Mouse (Mus musculus) CH12.LX (cell line): ENCODE results near the gene Zfp358. TPM values are rescaled to one million over a fixed set of nuclear protein-coding genes. Genes with fewer than 3 reads are reported as not detected.

ENCODE experiments used
- DNase-seq: peaks from one replicate; pipeline ENCODE4 v3.0.0-alpha.2; 2013; ENCODE audit errors: extremely low read depth
- H3K27ac ChIP-seq: 2 replicates; pipeline ENCODE4 v1.5.1; 2012; ENCODE audit warnings: low read depth, mild to moderate bottlenecking, control low read depth, moderate library complexity; ENCODE audit not compliant: insufficient read depth
- H3K27me3 ChIP-seq: replicated peaks from 2 replicates; pipeline ENCODE3; 2012; ENCODE audit warnings: inconsistent platforms
- H3K36me3 ChIP-seq, 2 experiments: replicated peaks in 1 of 2; 2 replicates each; pipeline versions ENCODE3 to v1.6.1; 2012; ENCODE audit warnings: inconsistent platforms in 1 of 2, low read length in 1 of 2, mild to moderate bottlenecking in 1 of 2, mixed read lengths in 1 of 2, moderate library complexity in 1 of 2; ENCODE audit not compliant: control insufficient read depth in 1 of 2, insufficient read depth in 1 of 2
- H3K4me1 ChIP-seq, 2 experiments: 2 replicates each; pipeline ENCODE4 v1.6.1; 2012; ENCODE audit warnings: inconsistent platforms in 1 of 2, moderate library complexity in 1 of 2; ENCODE audit not compliant: insufficient read depth in 2 of 2, control insufficient read depth in 1 of 2
- H3K4me2 ChIP-seq: 2 replicates; pipeline ENCODE4 v1.6.1; 2012; ENCODE audit warnings: low read depth, mild to moderate bottlenecking, control low read depth; ENCODE audit not compliant: poor library complexity, insufficient read depth, severe bottlenecking
- H3K4me3 ChIP-seq, 3 experiments: fragments of 150-350 bp in 1 of 3; sonication (generic) in 1 of 3; replicated peaks in 1 of 3; 2 replicates each; pipeline versions ENCODE3 to v1.5.1; 2011 to 2012; ENCODE audit warnings: low read depth in 2 of 3, low read length in 2 of 3, mild to moderate bottlenecking in 2 of 3, moderate library complexity in 2 of 3, control low read depth in 1 of 3, improper control_type of control experiment in 1 of 3, inconsistent platforms in 1 of 3, mixed read lengths in 1 of 3; ENCODE audit not compliant: poor library complexity in 1 of 3
- H3K79me2 ChIP-seq: replicated peaks from 2 replicates; pipeline ENCODE4 v1.6.1; 2012; ENCODE audit warnings: mild to moderate bottlenecking, moderate library complexity; ENCODE audit not compliant: control insufficient read depth, poor library complexity, insufficient read depth, severe bottlenecking; ENCODE audit errors: extremely low read depth
- H3K9ac ChIP-seq: 2 replicates; pipeline ENCODE4 v1.6.1; 2012; ENCODE audit warnings: low read depth, mild to moderate bottlenecking, control low read depth, moderate library complexity; ENCODE audit not compliant: insufficient read depth
- H3K9me3 ChIP-seq: replicated peaks from 2 replicates; pipeline ENCODE3; 2012; ENCODE audit warnings: low read length, inconsistent platforms, mixed read lengths
- CHD1 ChIP-seq: IDR thresholded peaks from 2 replicates; pipeline ENCODE4 v1.6.1; 2012; ENCODE audit warnings: low read depth, low read length, improper control_type of control experiment, inconsistent platforms
- E2F4 ChIP-seq: IDR thresholded peaks from 2 replicates; pipeline ENCODE4 v1.6.1; 2011; ENCODE audit warnings: low read depth, low read length, improper control_type of control experiment; ENCODE audit not compliant: insufficient replicate concordance
- ELF1 ChIP-seq: IDR thresholded peaks from 2 replicates; pipeline ENCODE4 v1.6.1; 2014; ENCODE audit warnings: low read depth, mild to moderate bottlenecking, inconsistent platforms, low read length, improper control_type of control experiment
- ETS1 ChIP-seq: conservative IDR thresholded peaks from 2 replicates; pipeline ENCODE4 v1.6.1; 2012; ENCODE audit warnings: low read depth, mild to moderate bottlenecking, inconsistent platforms, low read length, improper control_type of control experiment, moderate library complexity
- HCFC1 ChIP-seq: IDR thresholded peaks from 2 replicates; pipeline ENCODE4 v1.6.1; 2012; ENCODE audit warnings: low read depth, mild to moderate bottlenecking, inconsistent platforms, low read length, improper control_type of control experiment
- IRF4 ChIP-seq: IDR thresholded peaks from 2 replicates; pipeline ENCODE4 v1.6.1; 2014; ENCODE audit warnings: low read depth, mild to moderate bottlenecking, inconsistent platforms, low read length, improper control_type of control experiment
- NELFE ChIP-seq: IDR thresholded peaks from 2 replicates; pipeline ENCODE4 v1.6.1; 2011; ENCODE audit warnings: low read depth, low read length, improper control_type of control experiment
- PAX5 ChIP-seq: IDR thresholded peaks from 2 replicates; pipeline ENCODE4 v1.6.1; 2012; ENCODE audit warnings: low read length, inconsistent platforms, mixed read lengths
- POLR2AphosphoS2 ChIP-seq: IDR thresholded peaks from 2 replicates; pipeline ENCODE4 v1.6.1; 2011; ENCODE audit warnings: low read depth, low read length, improper control_type of control experiment
- RCOR1 ChIP-seq: conservative IDR thresholded peaks from 2 replicates; pipeline ENCODE4 v1.6.1; 2012; ENCODE audit warnings: low read depth, mild to moderate bottlenecking, inconsistent platforms, low read length, improper control_type of control experiment
- SMC3 ChIP-seq: IDR thresholded peaks from 2 replicates; pipeline ENCODE4 v1.6.1; 2011; ENCODE audit warnings: low read depth, low read length, improper control_type of control experiment
- TCF12 ChIP-seq: IDR thresholded peaks from 2 replicates; pipeline ENCODE4 v1.6.1; 2014; ENCODE audit warnings: low read depth, mild to moderate bottlenecking, inconsistent platforms, low read length, improper control_type of control experiment
- USF2 ChIP-seq: conservative IDR thresholded peaks from 2 replicates; pipeline ENCODE4 v1.6.1; 2011; ENCODE audit warnings: low read depth, low read length, improper control_type of control experiment
- ZMIZ1 ChIP-seq: IDR thresholded peaks from 2 replicates; pipeline ENCODE4 v1.6.1; 2012; ENCODE audit warnings: low read depth, mild to moderate bottlenecking, inconsistent platforms, low read length, improper control_type of control experiment
- dilution Hi-C: fragments of 300-500 bp; cut with MboI; formaldehyde crosslinking; loops from 2 replicates; pipeline ENCODE4 v1.14.3; 2020; ENCODE audit warnings: low sequenced_read_pairs; ENCODE audit not compliant: extremely low pct_unique_long_range_greater_than_20kb, extremely low pct_ligation_motif_present
- in situ Hi-C: fragments of 300-500 bp; cut with MboI; formaldehyde crosslinking; loops from 3 replicates; pipeline ENCODE4 v1.14.3; 2019; ENCODE audit warnings: low sequenced_read_pairs, low pct_ligation_motif_present, low pct_unique_long_range_greater_than_20kb, mixed read lengths
- polyA plus RNA-seq: library from polyadenylated mRNA; unstranded; fragments of >175 nt; gene quantifications from 2 replicates; pipeline ENCODE4 v1.2.1, GENCODE M21; 2012; ENCODE audit warnings: low read depth; ENCODE audit not compliant: insufficient read length
- total RNA-seq, 2 experiments: library from RNA; depleted of rRNA; stranded (reverse); fragments of 300-350 nt in 1 of 2; fragments of >200 nt in 1 of 2; gene quantifications; 2 replicates each; pipeline ENCODE4 v1.2.3; 2012 to 2014

The Zfp358 gene
- total and polyA plus RNA-seq, 3 experiments: 0.17 to 0.64 (median 0.54) TPM

- Histone ChIP-seq H3K36me3 (no peaks in the 10 kb centered on the region), H3K79me2 (no peaks in the 10 kb centered on the region), H3K9ac (no peak overlapping the region), H3K4me3 (no peak overlapping the region), H3K27me3 (peaks cover 59% of the 10 kb centered on the region), H3K4me2 (no peak overlapping the region), H3K4me1 (peaks cover 0 to 3% of the 10 kb centered on the region in 2 experiments; a peak in 1 of 4 replicates), H3K27ac (no peak overlapping the region), H3K9me3 (no peaks in the 10 kb centered on the region)
- in situ Hi-C loops (no loop called here), dilution Hi-C loops (no loop called here)
- DNase-seq: no peak
- no peak for TF ChIP-seq TCF12
- no peak for TF ChIP-seq ZMIZ1
- TF ChIP-seq, all 38 proteins: peak for 0
These were observed 889 bp downstream of the Zfp358 start for GRCm38 (mm10) chr8:3493845-3494208.

GRCm38 (mm10) chr8:3495578-3496427, 2.9 kb downstream of the Zfp358 start:
- in situ Hi-C loops: no loop called here
- dilution Hi-C loops: no loop called here
- no peak overlapping the region for H3K4me3 ChIP-seq
- H3K36me3 ChIP-seq: no peaks in the 10 kb centered on the region
- H3K27me3 ChIP-seq: peaks cover 63% of the 10 kb centered on the region
- peaks cover under 1 to 3% of the 10 kb centered on the region in 2 experiments; a peak in 2 of 4 replicates for H3K4me1 ChIP-seq
- TF ChIP-seq RCOR1 (no peak), USF2 (no peak), CHD1 (no peak), E2F4 (no peak), ETS1 (no peak), IRF4 (no peak), ELF1 (no peak), PAX5 (no peak), POLR2AphosphoS2 (no peak), NELFE (no peak), SMC3 (no peak), HCFC1 (no peak)
- H3K9me3 ChIP-seq: no peaks in the 10 kb centered on the region
- no peak overlapping the region for H3K27ac ChIP-seq
- H3K79me2 ChIP-seq: no peaks in the 10 kb centered on the region
- DNase-seq: no peak
- H3K4me2 ChIP-seq: no peak overlapping the region
- H3K9ac ChIP-seq: no peak overlapping the region
